Mouse (Mus musculus) myocyte (in vitro differentiated cells): Measurements from ENCODE around the gene Pld4.

Experiments used
- MAX ChIP-seq: IDR thresholded peaks from one replicate; pipeline ENCODE4 v1.6.1; 2011; ENCODE audit warnings: low read depth, mild to moderate bottlenecking, control low read depth
- MYOG ChIP-seq, 3 experiments: IDR thresholded peaks; one replicate each; pipeline ENCODE4 v1.6.1; 2011; ENCODE audit warnings: control low read depth in 2 of 3, low read depth in 2 of 3, mild to moderate bottlenecking in 2 of 3; ENCODE audit not compliant: insufficient read length in 2 of 3, control insufficient read depth in 1 of 3, insufficient read depth in 1 of 3
- POLR2A ChIP-seq: IDR thresholded peaks from one replicate; pipeline ENCODE4 v1.6.1; 2011; ENCODE audit warnings: low read depth, mild to moderate bottlenecking, control low read depth, moderate library complexity; ENCODE audit not compliant: insufficient read length
- TCF3 ChIP-seq: IDR thresholded peaks from one replicate; pipeline ENCODE4 v1.6.1; 2011; ENCODE audit warnings: low read depth, control low read depth; ENCODE audit not compliant: insufficient read length
- USF1 ChIP-seq: IDR thresholded peaks from one replicate; pipeline ENCODE4 v1.6.1; 2011; ENCODE audit warnings: low read depth, mild to moderate bottlenecking, control low read depth, moderate library complexity

- no peak for TF ChIP-seq POLR2A
- TF ChIP-seq MAX: no peak
- TF ChIP-seq USF1: no peak
- no peak for TF ChIP-seq TCF3
- TF ChIP-seq MYOG (IDR thresholded peaks at IDR 0.05; ENCODE audit: control insufficient read depth in 1 of 3, insufficient read depth in 1 of 3, insufficient read length in 2 of 3, low read depth in 2 of 3): no peak
Measured at GRCm38 (mm10) chr12:112745716-112746115, 14.7 kb upstream of the Pld4 start.
